Comparison of ENCODE assay signal across 11 mouse cellular contexts in the genomic region with DNA sequence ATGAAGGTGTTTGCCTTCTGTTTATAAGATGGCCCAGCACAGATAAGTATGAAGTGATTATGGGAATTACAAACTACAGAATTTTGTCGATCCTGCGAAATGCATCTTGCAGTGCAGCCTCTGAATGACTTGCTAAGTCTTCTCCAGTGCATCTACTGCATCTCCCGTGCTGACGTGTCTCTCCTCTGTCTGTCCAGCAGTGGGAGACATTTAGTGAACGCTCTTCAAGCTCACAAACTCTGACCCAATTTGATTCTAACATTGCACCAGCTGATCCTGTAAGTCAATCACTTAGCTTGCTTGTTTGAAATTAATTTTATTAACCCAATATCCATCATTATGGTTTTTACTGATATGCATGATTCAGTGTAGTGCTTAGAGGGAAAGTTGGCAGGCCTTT. TPM values are rescaled to one million over a fixed set of nuclear protein-coding genes. Genes with fewer than 3 reads are reported as not detected.
DNase-seq lines count a peak whose midpoint lies in the region; ATAC-seq and TF ChIP-seq lines count a peak whose summit lies in the region.
"Had no signal": no experiment of that assay in that cellular context is flagged by ENCODE, and none has a peak within 500 bp of the region (broad histone marks: within the 10 kb centered on the region; RNA-seq: fewer than 3 reads in every experiment).

No protein-coding gene starts in this region.

- intact Hi-C loops in left cerebral cortex, adult 2 months (cut with DNase I): no loop called here
- intact Hi-C loops in left cerebral cortex, postnatal 36 days (cut with DNase I): no loop called here

- ATAC-seq in cerebellum, adult (ENCODE audit: insufficient number of reproducible peaks, low FRiP score, low TSS enrichment): no peak

- no peak overlapping the region for H3K27ac ChIP-seq in left cerebral cortex, adult 2 months
- H3K27ac ChIP-seq: forebrain, embryonic 12.5 days; lung, embryonic 15.5 days; neural tube, embryonic 13.5 days had no signal

- no peak for TF ChIP-seq POLR2A in brain, embryonic 14.5 days (IDR thresholded peaks at IDR 0.05; ENCODE audit: borderline replicate concordance, extremely low read depth, insufficient read depth, insufficient read length, poor library complexity, severe bottlenecking)

- no peak overlapping the region for H3K4me3 ChIP-seq in left cerebral cortex, adult 2 months
- H3K4me3 ChIP-seq: forebrain, embryonic 12.5 days; lung, embryonic 15.5 days; neural tube, embryonic 13.5 days had no signal

- DNase-seq in cerebellum, postnatal 14 days: peak; percentile 13 to 14
- DNase-seq in left cerebral cortex, adult 2 months (ENCODE audit: extremely low spot score in 1 of 2, low spot score in 2 of 2): no peak
- no peak for DNase-seq in left cerebral cortex, postnatal 36 days (ENCODE audit: low spot score in 2 of 2)
- peak; percentile 24 for DNase-seq in CD4-positive helper T cell, adult 2 months (ENCODE audit: low read depth, low spot score)
- DNase-seq in brain, embryonic 14.5 days (ENCODE audit: low read depth): peak; percentile 22
- no peak for DNase-seq in urinary bladder, postnatal 36 days (ENCODE audit: low spot score in 2 of 2)
- DNase-seq in kidney, adult 11 months: no peak

- TF ChIP-seq CTCF in left cerebral cortex, adult 2 months (IDR thresholded peaks at IDR 0.05): peak; percentile 49
- peak; percentile 32; the same call in 1 of the 2 replicates for TF ChIP-seq CTCF in brain, embryonic 14.5 days (IDR thresholded peaks at IDR 0.05; ENCODE audit: borderline replicate concordance, extremely low read depth, insufficient read depth, insufficient read length)

RNA-seq across cellular contexts. Expression of a gene that starts 51.8 kb away (rescaled TPM):
- 10 to 100 TPM; 65.3 to 73.0 TPM for total RNA-seq in left cerebral cortex, adult 2 months (2021)
- total RNA-seq in left cerebral cortex, postnatal 36 days (2021): 10 to 100 TPM; 57.7 to 63.3 TPM
- polyA plus RNA-seq in brain, embryonic 14.5 days (2012; rRNA removed): 85.6 and 86.1 TPM in 2 replicates

Comparison
In these comparisons a context has a peak if more than half of its experiments do, and no peak if none do; other contexts are left out.
1. DNase-seq: peak in cerebellum, postnatal 14 days (2 of 2), CD4-positive helper T cell, adult 2 months (single experiment) and brain, embryonic 14.5 days (single experiment); none in left cerebral cortex, adult 2 months (0 of 2), left cerebral cortex, postnatal 36 days (0 of 2), urinary bladder, postnatal 36 days (0 of 2) and kidney, adult 11 months (single experiment).